Mouse (Mus musculus) layer of hippocampus, postnatal 25 days (tissue): ENCODE measurements around the gene Obscn. TPM values are rescaled to one million over a fixed set of nuclear protein-coding genes. Genes with fewer than 3 reads are reported as not detected.
A peak's percentile ranks its signal among the peaks of the same experiment; 100 is the strongest.

Source experiments
- DNase-seq, 2 experiments: peaks; one replicate each; pipeline ENCODE4 v3.0.0; 2022; ENCODE audit warnings: mixed read lengths in 2 of 2, low spot score in 1 of 2; ENCODE audit errors: extremely low spot score in 1 of 2
- total RNA-seq, 2 experiments: library from RNA; stranded (reverse); gene quantifications; 2 replicates each; pipeline ENCODE4 v1.2.3; 2021

The Obscn gene
- total RNA-seq, 2 experiments from 2014 or later = 1.5 to 2.2 TPM

DNA sequence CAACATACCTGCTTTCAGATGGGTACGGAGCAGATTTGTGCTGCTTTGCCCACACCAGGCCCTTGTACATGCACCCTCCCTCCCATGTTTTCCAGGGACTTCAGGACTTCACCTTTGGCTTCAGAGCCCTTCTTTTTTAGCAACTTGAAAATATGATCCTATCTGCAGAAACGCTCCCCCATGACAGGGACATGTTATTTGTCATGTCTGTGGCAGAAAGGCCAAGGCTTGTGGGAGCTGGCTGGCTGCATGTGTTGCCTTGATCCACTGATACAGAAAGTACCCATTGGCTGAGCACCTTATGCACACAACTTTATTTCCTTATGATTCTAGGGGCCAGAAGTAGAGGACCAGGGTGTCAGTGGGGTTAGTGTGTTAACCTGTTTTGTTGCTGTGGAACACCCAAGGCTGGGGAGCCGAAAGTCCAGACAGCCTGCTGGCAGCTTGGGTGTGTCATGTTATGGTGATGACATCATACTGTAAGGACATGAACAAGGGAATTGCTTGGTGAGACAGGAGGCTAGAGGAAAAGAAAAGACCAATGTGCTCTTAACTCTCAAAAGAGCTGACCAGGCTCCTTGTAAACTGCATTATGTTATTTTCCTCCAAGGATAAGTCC lies 150.8 kb downstream of the Obscn start:
- no peak for DNase-seq

DNA sequence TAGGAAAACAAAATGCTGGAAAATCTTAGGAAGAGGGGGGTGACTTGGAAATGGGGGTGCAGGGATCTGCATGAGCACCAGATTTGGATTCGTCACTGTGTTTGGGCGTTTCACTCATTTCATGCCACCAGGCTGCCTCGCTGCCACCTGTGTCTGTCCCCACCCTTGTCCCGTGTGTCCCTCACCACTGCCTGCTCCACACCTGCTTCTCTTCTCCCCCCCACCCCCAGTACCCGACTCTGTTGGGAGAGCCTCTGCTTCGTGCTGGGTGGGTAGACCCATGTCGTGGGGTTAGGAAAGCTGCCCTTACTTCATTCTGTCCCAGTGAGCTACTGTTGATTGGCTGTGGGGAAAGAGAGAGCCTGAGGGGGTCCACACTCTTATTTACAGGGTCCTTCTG lies 151.5 kb downstream of the Obscn start:
- DNase-seq = no peak

DNA sequence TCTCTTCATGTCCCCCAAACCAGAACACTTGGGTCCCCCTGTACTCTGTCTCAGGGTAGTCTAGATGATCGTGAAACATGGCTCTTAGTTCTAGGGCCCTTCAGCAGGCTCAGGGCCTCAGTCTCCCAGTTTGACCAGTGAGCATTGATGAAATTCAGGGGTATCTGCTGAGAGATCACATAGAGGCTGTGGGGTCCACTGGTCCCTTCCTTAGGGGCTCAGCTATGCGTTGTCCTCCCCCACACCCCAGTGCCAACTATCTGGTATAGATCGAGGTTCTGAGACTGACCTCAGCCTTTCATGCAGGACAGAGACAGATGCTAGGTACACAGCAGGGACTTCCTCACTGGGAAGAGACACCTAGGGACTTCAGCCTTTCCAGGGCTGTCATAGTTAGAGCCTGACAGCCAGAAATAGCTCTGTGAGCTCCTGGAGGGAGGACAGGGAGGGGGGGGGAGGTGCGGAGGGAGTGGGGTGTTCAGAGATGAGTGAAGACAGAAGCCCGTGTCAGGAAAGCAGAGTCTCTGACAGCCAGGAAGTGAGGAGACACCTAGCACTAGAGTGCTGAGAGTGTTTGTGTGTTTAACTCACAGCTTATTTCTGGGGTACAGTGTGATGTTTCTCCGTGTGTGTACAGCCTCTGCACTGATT lies 152.4 kb downstream of the Obscn start:
- DNase-seq = no peak

DNA sequence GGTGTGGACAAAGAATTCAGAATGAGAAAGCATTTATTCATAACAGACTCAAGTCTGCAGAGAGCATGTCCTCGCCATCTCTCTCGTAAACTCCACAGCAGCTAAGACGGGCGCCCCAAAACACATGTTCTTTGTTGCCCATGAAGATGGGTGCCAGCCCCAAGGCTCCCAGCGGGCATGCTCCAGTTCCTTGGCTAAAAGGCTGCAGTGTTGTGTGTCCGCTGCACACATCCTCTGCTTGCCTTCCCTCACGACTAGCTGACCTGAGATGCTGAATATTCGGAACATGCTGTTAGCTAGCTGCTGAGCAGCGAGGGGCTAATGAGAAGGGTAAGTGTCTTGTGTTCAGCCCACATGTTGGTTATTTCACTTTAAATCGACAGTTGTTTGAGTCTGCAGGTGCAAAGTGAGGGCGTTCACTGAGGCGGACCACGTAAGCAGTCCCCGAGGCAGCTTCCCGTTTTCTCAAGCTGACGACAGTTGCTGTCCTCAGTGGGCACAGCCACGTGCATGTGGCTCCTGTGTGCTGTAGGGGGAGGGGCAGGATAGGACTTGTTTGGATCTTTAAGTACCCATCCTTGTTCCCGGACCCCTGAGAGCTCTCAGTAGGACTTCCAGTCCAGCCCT lies 153.6 kb downstream of the Obscn start:
- no peak for DNase-seq

DNA sequence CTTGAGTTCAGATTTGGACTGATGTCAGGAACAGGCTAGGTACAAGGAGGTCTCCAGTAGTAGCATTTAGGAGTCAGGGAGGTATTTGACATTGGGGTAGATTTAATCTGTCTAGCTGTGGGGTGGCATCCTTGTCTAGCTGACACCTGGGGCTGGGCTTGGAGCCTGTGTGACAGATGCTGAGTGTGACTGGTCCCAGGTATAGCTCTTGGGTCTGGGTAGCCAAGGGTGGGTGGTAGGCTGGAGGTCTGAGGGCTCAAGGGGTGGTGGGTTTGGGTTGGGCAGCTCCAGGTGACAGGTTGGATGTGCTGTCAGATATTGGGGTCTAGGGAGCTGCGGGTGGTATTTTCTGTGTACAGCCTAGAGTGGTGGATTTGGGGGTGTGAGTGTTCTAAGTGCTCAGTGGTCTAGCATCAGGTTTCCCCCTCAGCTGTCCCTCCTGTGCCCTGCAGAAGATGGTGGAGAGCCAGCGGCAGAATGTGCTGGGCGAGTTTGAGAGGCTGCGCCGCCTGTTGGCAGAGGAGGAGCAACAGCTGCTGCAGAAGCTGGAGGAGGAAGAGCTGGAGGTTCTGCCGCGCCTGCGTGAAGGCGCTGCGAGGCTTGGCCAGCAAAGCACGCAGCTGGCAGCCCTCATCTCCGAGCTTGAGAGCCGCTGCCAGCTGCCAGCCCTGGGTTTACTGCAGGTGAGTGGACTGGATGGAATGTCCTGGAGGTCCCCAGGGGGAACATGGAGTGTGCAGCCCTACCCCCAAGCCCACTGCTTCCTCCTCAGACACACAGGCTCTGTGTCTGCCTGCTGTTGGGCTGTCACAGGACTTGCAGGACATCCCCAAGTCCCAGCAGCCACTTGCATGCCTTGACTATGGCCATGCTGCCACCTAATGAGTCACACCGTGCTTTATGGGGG lies 154.4 kb downstream of the Obscn start:
- peak; percentile 53 to 65 for DNase-seq

DNA sequence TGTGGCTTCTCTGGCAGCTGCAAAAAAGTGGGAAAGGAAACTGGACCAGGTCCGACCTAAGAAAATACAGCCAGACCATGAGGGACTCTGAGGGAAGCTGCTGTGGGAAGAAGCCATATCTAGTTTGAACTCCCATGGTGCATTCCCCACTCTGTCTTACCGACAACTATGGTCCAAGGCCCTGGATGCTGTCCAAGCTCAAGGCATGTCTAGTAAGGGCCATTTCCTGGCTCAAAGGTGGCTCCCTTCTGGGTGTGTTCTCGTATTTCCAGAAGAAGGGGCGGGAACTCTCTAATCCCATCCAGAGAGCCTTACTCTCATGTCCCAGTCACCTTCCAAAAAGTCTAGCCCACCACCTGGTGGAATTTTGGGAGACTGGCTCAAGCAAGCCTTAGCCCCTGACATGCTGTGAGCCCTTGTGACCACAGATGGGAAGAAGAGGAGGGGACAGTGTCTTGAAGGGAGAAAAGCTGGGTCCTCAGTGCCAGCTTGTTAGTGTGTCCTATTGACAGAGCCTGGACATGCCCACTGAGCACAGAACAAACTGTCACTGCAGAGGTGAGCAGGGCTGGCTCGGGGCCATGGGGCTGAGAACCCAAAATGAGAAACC lies 155.7 kb downstream of the Obscn start:
- no peak for DNase-seq

DNA sequence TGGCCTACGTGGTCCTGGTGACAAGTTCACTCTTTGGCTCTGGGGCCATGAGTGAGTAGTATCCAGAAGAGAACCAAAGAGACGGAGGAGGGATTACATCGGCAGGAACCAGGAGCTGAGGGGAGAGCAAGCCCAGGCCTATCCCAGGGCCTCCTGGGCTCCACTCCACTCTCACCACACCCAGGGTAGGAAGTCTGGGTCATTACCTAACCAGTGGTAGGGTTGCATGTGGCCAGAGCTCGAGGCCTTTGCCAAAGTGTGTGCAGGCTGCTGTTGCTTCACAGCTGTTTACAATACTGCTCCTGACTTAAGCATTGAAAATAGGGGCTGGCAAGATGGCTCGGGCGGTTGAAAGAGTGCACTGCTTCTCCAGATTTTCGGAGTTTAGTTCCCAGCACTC lies 156.5 kb downstream of the Obscn start:
- DNase-seq = no peak

DNA sequence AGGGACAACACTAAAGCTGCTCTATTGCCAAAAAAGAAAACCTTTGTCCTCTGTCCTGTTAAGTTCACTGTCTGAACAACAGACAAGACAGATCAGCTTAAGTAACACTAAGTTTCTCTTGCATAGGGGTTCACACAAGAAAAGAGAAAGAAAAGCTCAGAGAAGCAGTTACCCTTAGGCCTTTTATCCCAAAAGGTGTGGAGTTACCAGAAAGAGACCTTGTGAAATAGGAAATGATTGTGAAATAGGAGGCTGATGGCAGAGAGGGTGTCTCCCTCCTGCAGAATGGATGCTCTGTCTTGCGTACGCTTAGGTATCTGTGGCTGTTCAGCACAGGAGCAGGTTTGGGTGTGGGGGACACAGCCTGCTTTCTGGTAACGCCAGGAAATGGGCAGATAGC lies 157.0 kb downstream of the Obscn start:
- no peak for DNase-seq

DNA sequence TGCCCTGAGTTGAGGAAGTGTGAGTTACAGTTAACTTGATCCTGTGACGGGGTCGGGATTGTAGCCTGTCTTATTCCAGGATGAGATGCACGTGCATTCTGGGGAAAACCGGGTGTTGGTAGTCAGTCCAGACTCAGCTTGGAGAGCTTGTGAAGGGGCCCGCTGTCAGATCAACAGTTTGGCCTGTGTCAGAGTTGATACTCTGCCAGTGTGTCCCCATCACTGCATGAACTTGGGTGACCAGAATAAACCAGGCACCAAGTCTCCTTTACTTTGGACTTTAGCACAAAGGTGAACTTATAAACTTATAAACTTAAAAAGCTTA lies 157.5 kb downstream of the Obscn start:
- no peak for DNase-seq

DNA sequence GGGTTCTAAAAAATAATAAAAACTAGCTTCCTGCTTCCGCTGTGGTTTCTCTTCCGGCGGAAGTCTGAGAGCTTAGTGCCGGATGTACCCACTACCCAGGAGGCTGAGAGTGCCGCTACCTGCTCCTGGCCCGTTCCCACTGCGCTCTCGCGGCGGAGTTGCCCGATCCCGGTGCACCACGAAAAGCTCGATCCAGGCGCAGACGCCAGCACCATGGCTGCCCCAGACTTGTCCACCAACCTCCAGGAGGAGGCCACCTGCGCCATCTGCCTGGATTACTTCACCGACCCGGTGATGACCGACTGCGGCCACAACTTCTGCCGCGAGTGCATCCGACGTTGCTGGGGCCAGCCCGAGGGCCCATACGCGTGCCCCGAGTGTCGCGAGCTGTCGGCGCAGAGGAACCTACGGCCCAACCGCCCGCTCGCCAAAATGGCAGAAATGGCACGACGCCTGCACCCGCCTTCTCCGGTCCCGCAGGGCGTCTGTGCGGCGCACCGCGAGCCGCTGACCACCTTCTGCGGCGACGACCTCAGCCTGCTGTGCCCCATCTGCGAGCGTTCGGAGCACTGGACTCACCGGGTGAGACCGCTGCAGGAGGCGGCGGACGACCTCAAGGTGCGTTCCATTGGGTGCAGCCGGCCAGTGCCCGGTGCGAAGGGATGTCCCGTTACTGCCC lies 158.0 kb downstream of the Obscn start, which contains the start of gene Trim11:
Gene Trim11, plus strand, starts transcription at position 67 of the 679 bp plus-strand sequence.
- peak; percentile 49 to 58 for DNase-seq

DNA sequence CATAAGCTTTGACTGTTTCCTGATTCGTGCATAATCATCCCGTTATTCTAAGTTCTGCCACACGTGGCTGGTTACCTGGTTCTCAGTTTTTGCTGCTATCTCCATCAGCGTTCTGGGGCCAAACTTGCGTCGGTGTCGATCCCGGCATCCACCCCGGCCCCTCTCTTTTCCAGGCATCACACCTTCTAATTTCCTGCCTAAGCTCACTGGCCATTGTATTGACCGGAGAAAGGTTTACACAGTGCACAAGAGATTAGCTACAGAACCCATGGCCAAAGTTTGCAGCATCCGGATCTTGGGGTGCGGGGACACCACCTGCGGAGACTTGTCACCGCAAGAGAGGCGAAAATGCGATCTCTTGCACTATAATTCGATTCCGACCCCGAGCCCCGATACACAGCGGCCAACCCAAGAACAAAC lies 158.6 kb downstream of the Obscn start:
- DNase-seq = no peak

DNA sequence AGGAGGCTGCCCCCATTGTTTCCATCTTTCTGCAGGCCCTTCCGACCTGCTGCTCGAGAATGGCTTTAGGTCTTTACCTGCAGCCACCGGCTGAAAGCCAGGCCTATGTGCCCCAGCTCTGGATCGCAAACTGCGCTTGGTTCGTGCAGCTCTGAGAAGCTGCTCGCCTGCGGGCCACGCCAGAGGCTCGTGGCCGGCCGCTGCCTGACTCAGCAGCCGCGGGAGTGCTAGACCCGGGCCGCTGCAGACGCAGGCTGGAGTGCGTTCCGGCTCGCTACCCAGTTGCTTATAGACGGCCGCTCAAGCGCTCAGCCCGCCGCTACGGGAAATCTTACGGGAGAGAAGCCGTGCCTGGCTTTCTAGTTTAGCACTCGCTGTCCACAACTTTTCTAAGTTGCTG lies 159.1 kb downstream of the Obscn start:
- no peak for DNase-seq

DNA sequence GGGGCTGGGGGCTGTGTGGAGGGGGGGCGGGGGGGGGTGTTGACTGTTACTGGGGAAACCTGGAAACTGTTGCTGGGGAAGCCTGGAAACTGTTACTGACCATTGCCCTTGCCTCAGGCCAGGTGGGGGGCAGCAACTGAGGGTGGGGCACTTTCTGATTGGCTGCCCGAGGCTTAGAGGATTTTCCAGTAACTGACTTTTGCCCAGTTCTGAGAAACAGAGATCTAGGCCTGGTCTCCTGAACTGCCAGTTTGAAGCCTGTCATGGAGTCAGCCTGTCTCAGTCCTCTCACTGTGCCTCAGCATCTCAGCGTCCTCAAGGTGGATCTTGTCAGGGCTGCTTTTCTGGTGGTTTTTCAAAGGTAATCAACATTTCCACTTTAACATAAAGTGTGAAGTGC lies 161.8 kb downstream of the Obscn start:
- DNase-seq = no peak

DNA sequence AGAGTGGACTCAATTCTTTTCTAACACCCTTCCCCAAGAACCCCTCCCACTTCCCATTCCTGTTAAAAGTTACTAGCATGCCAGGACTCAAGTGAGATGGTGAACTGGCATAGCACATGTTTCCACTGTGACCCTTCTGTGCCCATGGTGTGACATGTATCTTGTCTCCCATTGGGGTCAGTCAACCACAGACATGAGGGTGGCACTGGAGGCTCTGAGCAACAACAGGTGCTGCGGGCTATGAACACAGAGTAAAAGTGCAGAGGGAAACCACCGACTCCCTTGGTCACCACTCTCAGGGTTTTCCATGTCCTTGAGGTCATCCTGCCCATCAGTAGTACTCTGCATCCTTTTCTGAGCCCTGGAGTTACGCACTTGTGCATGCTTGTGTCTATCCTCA lies 164.4 kb downstream of the Obscn start:
- DNase-seq = no peak

DNA sequence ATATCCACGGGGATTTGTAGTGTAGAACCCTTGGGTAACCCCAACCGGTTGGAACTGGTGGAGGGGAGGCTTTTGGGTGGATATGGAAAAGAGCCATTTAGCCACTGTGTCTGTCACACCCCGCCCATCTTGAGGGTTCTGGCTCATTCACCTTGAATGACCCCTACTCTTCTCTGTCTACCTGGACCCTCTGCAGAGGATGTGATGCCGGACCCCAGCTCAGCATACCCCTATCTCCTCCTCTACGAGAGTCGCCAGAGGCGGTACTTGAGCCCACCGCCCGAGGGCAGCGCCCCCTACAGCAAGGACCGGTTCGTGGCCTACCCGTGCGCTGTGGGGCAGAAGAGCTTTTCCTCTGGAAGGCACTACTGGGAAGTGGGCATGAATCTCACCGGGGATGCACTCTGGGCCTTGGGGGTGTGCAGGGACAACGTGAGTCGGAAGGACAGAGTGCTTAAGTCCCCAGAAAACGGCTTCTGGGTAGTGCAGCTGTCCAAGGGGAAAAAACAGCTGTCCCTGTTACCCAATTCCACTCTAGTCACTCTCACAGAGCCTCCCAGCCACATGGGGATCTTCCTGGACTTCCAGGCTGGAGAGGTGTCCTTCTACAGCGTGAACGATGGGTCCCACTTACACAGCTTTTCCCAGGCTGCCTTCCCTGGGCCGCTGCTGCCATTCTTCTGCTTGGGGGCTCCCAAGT lies 165.2 kb downstream of the Obscn start:
- no peak for DNase-seq

DNA sequence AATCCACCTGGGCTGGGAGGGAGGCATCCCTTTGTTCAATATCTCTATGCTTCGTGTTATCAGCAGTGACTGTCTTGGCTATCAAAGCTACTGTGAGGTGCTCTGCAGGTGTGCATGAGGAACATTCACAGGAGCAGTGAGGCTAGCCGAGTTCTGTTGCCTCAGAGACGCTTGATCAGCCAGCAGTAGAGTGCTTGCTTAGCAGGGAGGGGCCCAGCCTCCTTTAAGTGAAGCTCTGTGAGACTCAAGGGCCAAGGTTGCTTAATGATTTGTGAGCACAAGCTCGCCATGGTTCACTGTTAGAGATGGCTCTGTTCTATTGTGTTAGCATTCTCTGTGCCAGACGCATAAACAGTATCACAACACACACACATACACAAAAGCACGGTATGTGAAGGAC lies 166.5 kb downstream of the Obscn start:
- no peak for DNase-seq

DNA sequence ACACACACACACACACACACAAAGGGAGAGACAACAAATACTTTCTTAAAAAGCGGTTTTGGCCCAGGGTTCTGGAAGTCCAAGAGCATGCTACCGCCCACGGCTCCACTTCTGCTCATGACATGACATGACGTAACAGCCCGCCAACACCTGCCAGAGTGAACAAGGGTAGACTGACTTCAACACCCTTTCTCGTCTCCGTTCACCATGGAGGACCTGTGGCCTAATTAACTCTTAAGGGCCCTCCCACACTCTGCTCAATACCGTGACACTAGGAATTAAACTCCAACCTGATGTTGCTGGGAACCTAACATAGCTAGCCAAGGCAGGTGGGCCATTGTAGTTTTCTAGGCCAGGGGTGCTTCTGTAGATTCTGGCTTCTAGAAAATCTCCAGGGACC lies 167.2 kb downstream of the Obscn start:
- no peak for DNase-seq

DNA sequence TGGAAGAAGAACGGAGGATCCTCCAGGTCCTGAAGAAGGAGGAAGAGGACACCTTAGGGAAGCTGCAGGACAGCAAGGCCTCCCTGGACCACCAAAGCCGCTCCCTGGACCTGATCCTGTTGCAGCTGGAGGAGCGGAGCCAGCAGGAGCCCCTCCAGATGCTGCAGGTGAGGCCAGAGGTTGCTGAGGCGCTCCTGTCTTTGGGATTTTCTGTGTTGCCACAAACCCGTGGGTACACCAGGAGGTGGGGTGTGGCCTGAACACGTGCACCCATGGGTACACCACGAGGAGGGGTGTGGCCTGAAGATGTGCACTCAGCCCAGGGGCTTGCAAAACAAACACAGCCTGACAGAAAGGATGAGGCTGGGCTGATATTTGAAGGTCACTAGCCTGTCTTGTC lies 167.7 kb downstream of the Obscn start:
- DNase-seq = no peak

DNA sequence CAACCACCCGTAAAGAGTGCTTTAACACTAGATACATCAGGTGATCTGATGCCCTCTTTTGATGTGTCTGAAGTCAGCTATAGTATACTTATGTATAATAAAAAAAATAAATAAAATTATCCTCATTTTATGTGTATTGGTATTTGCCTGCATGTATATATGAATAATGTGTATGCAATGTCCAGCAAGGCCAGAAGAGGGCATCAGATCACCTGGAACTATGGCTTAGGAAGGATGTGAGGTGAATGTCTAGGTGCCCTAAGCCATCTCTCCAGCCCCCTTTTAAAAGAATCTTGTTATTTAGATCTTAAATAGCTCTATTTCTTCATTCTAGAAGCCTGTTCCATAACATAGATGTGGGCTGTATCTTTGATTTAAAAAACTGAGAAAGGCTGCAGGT lies 168.9 kb downstream of the Obscn start:
- no peak for DNase-seq
